Mouse (Mus musculus) layer of hippocampus, postnatal 25 days (tissue): ENCODE measurements around the gene Vmn1r45. TPM values are rescaled to one million over a fixed set of nuclear protein-coding genes. Genes with fewer than 3 reads are reported as not detected.
"Not testable (repeated sequence)": the region's sequence is repeated elsewhere in the genome, so short reads cannot be mapped to it uniquely, and the experiment has no call there.

Source experiments
- DNase-seq, 2 experiments: peaks; one replicate each; pipeline ENCODE4 v3.0.0; 2022; ENCODE audit warnings: mixed read lengths in 2 of 2, low spot score in 1 of 2; ENCODE audit errors: extremely low spot score in 1 of 2
- total RNA-seq, 2 experiments: library from RNA; stranded (reverse); gene quantifications; 2 replicates each; pipeline ENCODE4 v1.2.3; 2021

Vmn1r45 gene
- not detected for total RNA-seq

DNA sequence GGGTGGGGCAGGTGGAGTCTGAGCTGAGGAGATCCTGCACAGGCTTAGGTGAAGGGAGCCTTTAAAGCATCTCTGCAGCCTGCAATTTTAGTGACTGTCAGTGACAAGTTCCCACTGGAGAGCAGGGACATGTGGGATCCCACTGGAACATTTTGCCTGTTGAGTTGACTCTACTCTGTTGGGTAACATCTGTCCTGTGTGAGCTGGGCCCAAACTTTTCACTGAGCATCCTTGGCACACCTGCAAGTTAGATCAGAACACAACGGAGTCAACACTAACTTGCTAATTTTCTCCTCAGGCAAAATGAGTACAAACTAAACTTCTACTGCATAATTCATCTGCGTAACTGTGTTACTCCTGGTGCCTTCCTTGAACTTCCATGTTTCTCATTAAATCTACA lies at the start of gene Vmn1r45:
Vmn1r45 (minus strand) TSS at position 101 of the 400 bp plus-strand sequence.
- not testable (repeated sequence) for DNase-seq

GRCm38 (mm10) chr6:89985989-89986388 lies 45.6 kb upstream of the Vmn1r45 start:
- no peak for DNase-seq

DNA sequence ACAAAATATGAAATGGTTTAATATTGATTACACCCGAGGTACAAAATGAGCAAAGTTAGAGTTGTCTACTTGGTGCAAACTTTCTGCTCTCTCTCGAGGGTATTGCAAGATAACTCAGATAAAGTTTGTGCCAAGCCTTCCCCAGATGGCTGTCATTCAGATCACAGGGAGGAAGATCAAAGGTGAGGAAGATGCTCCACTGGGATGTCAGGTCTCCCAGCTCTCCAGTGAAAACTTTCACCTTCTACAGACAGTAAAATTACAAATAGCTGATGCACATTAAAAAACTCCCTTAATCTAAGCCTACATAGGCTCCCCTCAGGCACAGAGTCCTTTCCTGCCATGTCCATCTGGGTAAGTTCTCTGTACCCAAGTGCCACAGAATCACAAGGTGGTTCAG lies 28.6 kb upstream of the Vmn1r45 start, which contains the start of gene Vmn1r46:
Vmn1r46 (plus strand) TSS at position 301 of the 400 bp plus-strand sequence.
- DNase-seq = no peak

- no peak for DNase-seq
These were observed 25.9 kb upstream of the Vmn1r45 start for GRCm38 (mm10) chr6:89966341-89966740.

DNA sequence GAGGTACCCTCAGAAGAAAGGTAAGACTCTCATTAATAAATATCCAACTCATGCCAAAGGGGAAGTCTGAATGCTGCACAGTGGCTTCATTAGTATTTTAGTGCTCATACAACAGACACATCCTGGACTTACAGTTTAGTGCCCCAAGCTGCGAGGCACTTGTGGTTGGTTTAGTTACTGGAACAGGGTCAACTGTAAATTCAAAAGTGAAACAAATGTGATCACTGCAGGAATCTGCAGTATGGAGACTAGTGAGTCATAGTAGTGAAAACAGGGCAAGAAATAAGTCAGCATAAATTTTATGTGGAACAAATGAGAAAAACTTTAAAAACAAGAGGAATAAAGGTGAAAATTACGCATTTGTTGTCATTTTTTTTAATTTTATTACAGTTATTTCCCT lies 13.2 kb upstream of the Vmn1r45 start:
- DNase-seq = no peak

- DNase-seq = no peak
These were observed 528 bp upstream of the Vmn1r45 start for GRCm38 (mm10) chr6:89940926-89941325.

DNA sequence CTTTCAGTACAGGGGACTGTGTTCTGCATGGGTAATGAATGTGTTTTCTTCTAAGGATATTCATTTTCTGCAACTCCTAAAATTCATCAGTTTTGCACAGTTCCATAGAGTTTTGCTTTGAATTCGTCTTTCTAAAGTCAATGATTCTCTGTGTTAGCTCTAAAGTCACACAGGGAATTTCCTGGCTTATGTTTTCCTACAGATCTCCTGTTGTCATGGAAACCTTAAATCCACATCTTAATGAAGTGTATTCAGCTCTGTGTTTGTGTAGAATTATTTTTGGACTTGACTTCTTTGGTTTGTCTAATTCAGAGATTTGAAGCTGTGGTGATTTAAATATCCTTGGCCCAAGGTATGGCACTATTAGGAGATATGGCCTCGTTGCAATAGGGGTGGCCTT lies 56.6 kb downstream of the Vmn1r45 start:
- no peak for DNase-seq

GRCm38 (mm10) chr6:89883360-89883759 lies 57.0 kb downstream of the Vmn1r45 start, which contains the start of gene Vmn1r44:
Gene Vmn1r44, plus strand, starts transcription at chr6:89883660.
- DNase-seq = no peak

Other genes with a start within 250 kb of the Vmn1r45 start
- not detected for gene Vmn1r40, start 233.1 kb downstream of the Vmn1r45 start, total RNA-seq
- not detected for gene Vmn1r41, start 199.8 kb downstream of the Vmn1r45 start, total RNA-seq
- gene Vmn1r42, start 64.2 kb downstream of the Vmn1r45 start, total RNA-seq = not detected
- gene Vmn1r43, start 64.2 kb downstream of the Vmn1r45 start, total RNA-seq = not detected
- not detected for gene Vmn1r44, start 56.9 kb downstream of the Vmn1r45 start, total RNA-seq
- gene Vmn1r46, start 28.7 kb upstream of the Vmn1r45 start, total RNA-seq = not detected
- gene Vmn1r47, start 75.5 kb upstream of the Vmn1r45 start, total RNA-seq = not detected
- not detected for gene Vmn1r48, start 96.2 kb upstream of the Vmn1r45 start, total RNA-seq
- not detected for gene Vmn1r49, start 137.9 kb upstream of the Vmn1r45 start, total RNA-seq
- not detected for gene Vmn1r50, start 160.8 kb upstream of the Vmn1r45 start, total RNA-seq
- not detected for gene Vmn1r51, start 182.0 kb upstream of the Vmn1r45 start, total RNA-seq
- gene Vmn1r52, start 234.2 kb upstream of the Vmn1r45 start, total RNA-seq = not detected